Mouse (Mus musculus) CD4-positive, CD25-positive, alpha-beta regulatory T cell, adult 2 months (primary cell): ENCODE measurements around the gene Tenm2.

Experiments used
- DNase-seq: peaks from one replicate; pipeline ENCODE4 v3.0.0-alpha.2; 2012; ENCODE audit warnings: low read depth, low spot score

The Tenm2 gene

GRCm38 (mm10) chr11:36056525-36056924 is 1179.2 kb downstream of the Tenm2 start:
- no peak for DNase-seq

- DNase-seq, result no peak
These were observed 1181.4 kb downstream of the Tenm2 start for GRCm38 (mm10) chr11:36054323-36054722.

- DNase-seq, result no peak
These were observed 1182.3 kb downstream of the Tenm2 start for GRCm38 (mm10) chr11:36053457-36053856.

- no peak for DNase-seq
These were observed 1183.2 kb downstream of the Tenm2 start for GRCm38 (mm10) chr11:36052598-36052997.

- DNase-seq, result no peak
These were observed 1183.7 kb downstream of the Tenm2 start for GRCm38 (mm10) chr11:36052091-36052490.

GRCm38 (mm10) chr11:36049547-36049946 is 1186.2 kb downstream of the Tenm2 start:
- no peak for DNase-seq

GRCm38 (mm10) chr11:36045681-36046276 is 1190.0 kb downstream of the Tenm2 start:
- DNase-seq, result peak; percentile 51

GRCm38 (mm10) chr11:36041411-36041810 is 1194.4 kb downstream of the Tenm2 start:
- DNase-seq, result no peak

- DNase-seq, result no peak
These were observed 1195.1 kb downstream of the Tenm2 start for GRCm38 (mm10) chr11:36040508-36041233.

- no peak for DNase-seq
These were observed 1195.9 kb downstream of the Tenm2 start for GRCm38 (mm10) chr11:36039825-36040224.

- no peak for DNase-seq
These were observed 1197.4 kb downstream of the Tenm2 start for GRCm38 (mm10) chr11:36038386-36038785.

- DNase-seq, result no peak
These were observed 1198.5 kb downstream of the Tenm2 start for GRCm38 (mm10) chr11:36037311-36037710.

GRCm38 (mm10) chr11:36036061-36036695 is 1199.6 kb downstream of the Tenm2 start:
- no peak for DNase-seq

GRCm38 (mm10) chr11:36031751-36032150 is 1204.0 kb downstream of the Tenm2 start:
- DNase-seq, result no peak

- no peak for DNase-seq
These were observed 1215.8 kb downstream of the Tenm2 start for GRCm38 (mm10) chr11:36020009-36020408.

GRCm38 (mm10) chr11:36013179-36013578 is 1222.6 kb downstream of the Tenm2 start:
- DNase-seq, result no peak

- DNase-seq, result no peak
These were observed 1226.2 kb downstream of the Tenm2 start for GRCm38 (mm10) chr11:36009281-36010208.

GRCm38 (mm10) chr11:36002900-36003299 is 1232.9 kb downstream of the Tenm2 start:
- no peak for DNase-seq

GRCm38 (mm10) chr11:36001282-36001970 is 1234.3 kb downstream of the Tenm2 start:
- peak; percentile 68 for DNase-seq

- DNase-seq, result no peak
These were observed 1235.0 kb downstream of the Tenm2 start for GRCm38 (mm10) chr11:36000585-36001281.
